Mouse (Mus musculus) heart, adult 2 months (tissue): Measurements from ENCODE around the gene Samd14. TPM values are rescaled to one million over a fixed set of nuclear protein-coding genes. Genes with fewer than 3 reads are reported as not detected.

Experiments used
- DNase-seq, 2 experiments: peaks; one replicate each; pipeline ENCODE4 v3.0.0; 2021
- H3K27ac ChIP-seq: fragments of 200-600 bp; 2 replicates; pipeline ENCODE4 v1.8.1; 2022
- H3K27me3 ChIP-seq: fragments of 200-500 bp; 2 replicates; pipeline ENCODE4 v1.6.1; 2012; ENCODE audit warnings: mild to moderate bottlenecking, low read length, inconsistent platforms, mixed read lengths; ENCODE audit not compliant: control insufficient read depth, insufficient read depth
- H3K36me3 ChIP-seq: fragments of 200-500 bp; 2 replicates; pipeline ENCODE4 v1.6.1; 2012; ENCODE audit warnings: low read length, inconsistent platforms; ENCODE audit not compliant: control insufficient read depth, insufficient read depth
- H3K4me1 ChIP-seq: fragments of 200-500 bp; 2 replicates; pipeline ENCODE4 v1.6.1; 2011; ENCODE audit warnings: low read length; ENCODE audit not compliant: control insufficient read depth, insufficient read depth
- H3K4me3 ChIP-seq: fragments of 200-600 bp; 2 replicates; pipeline ENCODE4 v1.8.1; 2022
- H3K79me2 ChIP-seq: fragments of 200-500 bp; replicated peaks from 2 replicates; pipeline ENCODE4 v1.6.1; 2012; ENCODE audit warnings: mild to moderate bottlenecking, inconsistent platforms, low read length, moderate library complexity, mixed read lengths; ENCODE audit not compliant: control insufficient read depth, insufficient read depth
- H3K9ac ChIP-seq: fragments of 200-500 bp; 2 replicates; pipeline ENCODE4 v1.6.1; 2012; ENCODE audit warnings: low read depth, mild to moderate bottlenecking, control low read depth, inconsistent platforms, low read length, mixed read lengths
- CTCF ChIP-seq: fragments of 200-600 bp; IDR thresholded peaks from 2 replicates; pipeline ENCODE4 v1.8.1; 2022; ENCODE audit warnings: antibody characterized with exemption, mild to moderate bottlenecking, moderate library complexity
- EP300 ChIP-seq: fragments of 200-500 bp; IDR thresholded peaks from 2 replicates; pipeline ENCODE4 v1.6.1; 2011; ENCODE audit warnings: low read depth, low read length, control low read depth; ENCODE audit not compliant: insufficient read depth
- POLR2A ChIP-seq: fragments of 200-500 bp; IDR thresholded peaks from 2 replicates; pipeline ENCODE4 v1.6.1; 2011; ENCODE audit warnings: mild to moderate bottlenecking, low read depth, low read length, control low read depth; ENCODE audit not compliant: insufficient read depth
- WGBS: fragments of 180-500 bp; shearing (Covaris S2); methylation state at CpG from one replicate; pipeline ENCODE4 v1.1.7; 2018; 5-methylcytosine and 5-hydroxymethylcytosine counted together
- intact Hi-C: fragments of 180-260 bp; cut with DNase I; formaldehyde crosslinking; loops from one replicate; pipeline ENCODE4 v1.15.1; 2025
- polyA plus RNA-seq: library from polyadenylated mRNA; depleted of rRNA; stranded (reverse); fragments of >200 nt; gene quantifications from 2 replicates; pipeline ENCODE4 v1.2.3, GENCODE M21; 2012
- total RNA-seq, 2 experiments: library from RNA; stranded (reverse); gene quantifications; 2 replicates each; pipeline ENCODE4 v1.2.3; 2021

The Samd14 gene
- total and polyA plus RNA-seq, 3 experiments: 1.2 to 1.9 (median 1.7) TPM

- Histone ChIP-seq H3K4me1 (peaks cover 9% of the 10 kb centered on the region), H3K79me2 (peaks cover 4% of the 10 kb centered on the region), H3K27ac (no peak overlapping the region), H3K36me3 (no peaks in the 10 kb centered on the region), H3K4me3 (no peak overlapping the region), H3K9ac (no peak overlapping the region), H3K27me3 (no peaks in the 10 kb centered on the region)
- intact Hi-C loops: no loop called here
- TF ChIP-seq CTCF (no peak), EP300 (no peak), POLR2A (no peak)
- peak in 1 of 2 experiments; percentile 13 for DNase-seq
- WGBS: 74% methylated on average over 8 of the region's 8 CpGs
Observed at GRCm38 (mm10) chr11:94987851-94988250, 21.8 kb upstream of the Samd14 start.

- Histone ChIP-seq H3K79me2 (peaks cover 4% of the 10 kb centered on the region), H3K4me1 (peaks cover 12% of the 10 kb centered on the region), H3K4me3 (peak overlapping the region; percentile 96), H3K9ac (peak overlapping the region; percentile 59), H3K27me3 (no peaks in the 10 kb centered on the region), H3K36me3 (no peaks in the 10 kb centered on the region), H3K27ac (peak overlapping the region; percentile 97)
- intact Hi-C loops: loop anchor here (1.0 kb wide), 1 partner anchor 10 kb away; no protein-coding TSS in a partner anchor
- peak; percentile 62 to 66 for DNase-seq
- WGBS: 21% methylated on average over 10 of the region's 10 CpGs
- TF ChIP-seq POLR2A (no peak), EP300 (no peak), CTCF (no peak)
Observed at GRCm38 (mm10) chr11:94988780-94989561, 20.7 kb upstream of the Samd14 start.

- intact Hi-C loops: loop anchor here (1.0 kb wide), 1 partner anchor 10 kb away; no protein-coding TSS in a partner anchor
- WGBS: under 1% methylated on average over 12 of the region's 12 CpGs
- H3K4me1 ChIP-seq: peaks cover 15% of the 10 kb centered on the region
Observed at GRCm38 (mm10) chr11:94989562-94990017, 20.1 kb upstream of the Samd14 start.

GRCm38 (mm10) chr11:94990102-94990748, 19.5 kb upstream of the Samd14 start:
- no peaks in the 10 kb centered on the region for H3K27me3 ChIP-seq
- DNase-seq: no peak
- WGBS: 33% methylated on average over 6 of the region's 6 CpGs
- peaks cover 22% of the 10 kb centered on the region for H3K4me1 ChIP-seq
- peak overlapping the region; percentile 96 for H3K4me3 ChIP-seq
- TF ChIP-seq EP300 (no peak), CTCF (no peak), POLR2A (no peak)
- H3K79me2 ChIP-seq: peaks cover 7% of the 10 kb centered on the region
- H3K36me3 ChIP-seq: no peaks in the 10 kb centered on the region
- H3K9ac ChIP-seq: peak overlapping the region; percentile 70
- intact Hi-C loops: no loop called here
- H3K27ac ChIP-seq: peak overlapping the region; percentile 97

More at GRCm38 (mm10) chr11:94989562-94990017, 20.1 kb upstream of the Samd14 start:
- TF ChIP-seq CTCF (peak; percentile 17; the same call in 1 of the 2 replicates), POLR2A (peak; percentile 72), EP300 (peak; percentile 98)
- Histone ChIP-seq H3K4me3 (peak overlapping the region; percentile 96), H3K27ac (peak overlapping the region; percentile 97), H3K79me2 (peaks cover 4% of the 10 kb centered on the region), H3K9ac (peak overlapping the region; percentile 59), H3K36me3 (no peaks in the 10 kb centered on the region), H3K27me3 (no peaks in the 10 kb centered on the region)
- peak; percentile 80 to 87 for DNase-seq

- H3K27ac ChIP-seq: peak within 1 kb of the TSS; percentile 97
- no peaks in the 10 kb centered on the region for H3K36me3 ChIP-seq
- peaks cover 7% of the 10 kb centered on the region for H3K79me2 ChIP-seq
- peak; percentile 96 for DNase-seq
- peak within 1 kb of the TSS; percentile 96 for H3K4me3 ChIP-seq
- peak within 1 kb of the TSS; percentile 88 for H3K9ac ChIP-seq
- peaks cover 24% of the 10 kb centered on the region for H3K4me1 ChIP-seq
- 1% methylated on average over 54 of the region's 69 CpGs for WGBS
- TF ChIP-seq POLR2A: peak; percentile 87
- TF ChIP-seq EP300: no peak; the same call in 1 of the 2 replicates
- TF ChIP-seq CTCF: peak; percentile 81
- intact Hi-C loops: no loop called here
- H3K27me3 ChIP-seq: no peaks in the 10 kb centered on the region
Observed at GRCm38 (mm10) chr11:94990749-94991577, 18.7 kb upstream of the Samd14 start, which contains the start of gene Ppp1r9b. Gene Ppp1r9b, plus strand, starts transcription at chr11:94991035.
